Mouse (Mus musculus): ENCODE data around the gene Def8.

DNA sequence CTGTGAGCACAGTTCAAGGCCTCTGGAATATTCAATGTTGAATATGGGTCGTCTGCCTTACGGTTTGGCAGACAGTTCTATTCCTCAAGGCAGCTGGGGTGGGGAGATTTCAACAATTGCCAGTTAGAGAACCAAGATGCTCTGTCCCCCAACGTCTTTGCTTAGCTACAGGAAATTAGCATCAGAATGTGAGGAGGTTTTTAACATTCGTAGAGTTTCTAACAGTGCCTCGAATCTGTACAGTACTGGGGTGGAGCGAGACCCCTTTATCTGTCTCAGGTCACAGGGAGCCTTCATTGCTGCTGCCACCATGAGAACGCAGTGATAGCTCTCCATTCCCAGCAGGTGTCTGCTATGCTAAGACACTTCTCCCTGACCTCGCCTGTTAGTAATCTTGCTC is 47.2 kb upstream of the Def8 start:
- no peak for TF ChIP-seq CTCF (IDR thresholded peaks at IDR 0.05; ENCODE audit: control insufficient read depth, insufficient read depth, insufficient replicate concordance, low read depth, low read length)
- no peak for TF ChIP-seq POLR2A (IDR thresholded peaks at IDR 0.05; ENCODE audit: control insufficient read depth, low read depth, low read length)
